13 mouse cellular contexts compared by ENCODE assay signal in genomic region chr13:41372555-41373460, GRCm38 (mm10).
A peak's percentile ranks its signal among the peaks of the same experiment; 100 is the strongest.
DNase-seq lines count a peak whose midpoint lies in the region; TF ChIP-seq lines count a peak whose summit lies in the region.
"Had no signal": no experiment of that assay in that cellular context is flagged by ENCODE, and none has a peak within 500 bp of the region (broad histone marks: within the 10 kb centered on the region; RNA-seq: fewer than 3 reads in every experiment).

No protein-coding gene starts in this region.

- TF ChIP-seq CTCF in small intestine, adult 2 months (IDR thresholded peaks at IDR 0.05; ENCODE audit: extremely low read depth, insufficient read length, insufficient replicate concordance, low read depth, low read length): no peak

- no peak overlapping the region; the same call in 1 of the 2 replicates for H3K27ac ChIP-seq in embryonic facial prominence, embryonic 10.5 days (replicated peaks)
- peak overlapping the region; percentile 43 for H3K27ac ChIP-seq in small intestine, adult 2 months (ENCODE audit: insufficient read depth, low read depth, low read length)
- H3K27ac ChIP-seq: embryonic facial prominence, embryonic 15.5 days; hindbrain, embryonic 14.5 days; liver, embryonic 13.5 days had no signal

- H3K36me3 ChIP-seq in embryonic facial prominence, embryonic 10.5 days (replicated peaks): no peaks in the 10 kb centered on the region
- H3K36me3 ChIP-seq in small intestine, adult 2 months (ENCODE audit: control insufficient read depth, insufficient read depth, low read length): no peaks in the 10 kb centered on the region
- H3K36me3 ChIP-seq: embryonic facial prominence, embryonic 15.5 days; liver, embryonic 13.5 days had no signal

- H3K4me1 ChIP-seq in embryonic facial prominence, embryonic 10.5 days: peaks cover 26% of the 10 kb centered on the region
- peaks cover 5% of the 10 kb centered on the region; the same call in 1 of the 2 replicates for H3K4me1 ChIP-seq in small intestine, adult 2 months (ENCODE audit: control insufficient read depth, insufficient read depth, insufficient read length, low read length)
- H3K4me1 ChIP-seq: liver, embryonic 13.5 days had no signal

- WGBS in embryonic facial prominence, embryonic 10.5 days: 78% methylated on average over 8 of the region's 8 CpGs
- 74% methylated on average over 8 of the region's 8 CpGs for WGBS in small intestine, adult 2 months

- peak; percentile 50 for DNase-seq in heart, adult 8-10 months (ENCODE audit: low spot score)
- DNase-seq in heart, postnatal 25 days (ENCODE audit: low spot score): no peak
- peak; percentile 66 for DNase-seq in 416B (ENCODE audit: low read depth)
- DNase-seq in embryonic facial prominence, embryonic 10.5 days (ENCODE audit: low spot score): peak; percentile 8
- no peak for DNase-seq in ovary, adult 18-20 months (ENCODE audit: low spot score)
- no peak for DNase-seq in adrenal gland, postnatal 4 days (ENCODE audit: low spot score in 2 of 2)
- DNase-seq in left cerebral cortex, adult 18-20 months (ENCODE audit: low spot score in 2 of 2): no peak
- DNase-seq: cerebellum, adult 11 months; liver, embryonic 13.5 days had no signal

- no peaks in the 10 kb centered on the region for H3K9me3 ChIP-seq in embryonic facial prominence, embryonic 10.5 days
- H3K9me3 ChIP-seq: embryonic facial prominence, embryonic 15.5 days; liver, embryonic 13.5 days had no signal

- intact Hi-C loops in heart, postnatal 25 days (cut with DNase I): loop anchor here (5.0 kb wide), 1 partner anchor 84 kb away; no protein-coding TSS in a partner anchor

- 0 out of 2 replicates have a peak, but pooled peaks cover 4% of the 10 kb centered on the region for H3K27me3 ChIP-seq in embryonic facial prominence, embryonic 10.5 days (replicated peaks; ENCODE audit: low read depth, poor library complexity, severe bottlenecking)
- H3K27me3 ChIP-seq in small intestine, adult 2 months (ENCODE audit: control insufficient read depth, insufficient read depth, low read length): no peaks in the 10 kb centered on the region
- H3K27me3 ChIP-seq: embryonic facial prominence, embryonic 15.5 days; liver, embryonic 13.5 days had no signal

- no peak overlapping the region for H3K4me3 ChIP-seq in embryonic facial prominence, embryonic 10.5 days
- 0 out of 2 replicates have a peak overlapping the region, but pooled peaks have one; percentile 2 for H3K4me3 ChIP-seq in small intestine, adult 2 months (ENCODE audit: low read depth, low read length)
- H3K4me3 ChIP-seq: embryonic facial prominence, embryonic 15.5 days; liver, embryonic 13.5 days; myocyte had no signal

- no peak for TF ChIP-seq POLR2A in small intestine, adult 2 months (IDR thresholded peaks at IDR 0.05; ENCODE audit: low read depth, low read length)

Comparison
In these comparisons a context has a peak if more than half of its experiments do, and no peak if none do; other contexts are left out.
1. DNase-seq: peak in heart, adult 8-10 months (single experiment), 416B (single experiment) and embryonic facial prominence, embryonic 10.5 days (single experiment); none in heart, postnatal 25 days (single experiment), ovary, adult 18-20 months (single experiment), adrenal gland, postnatal 4 days (0 of 2) and left cerebral cortex, adult 18-20 months (0 of 2).